Mouse (Mus musculus): Measurements from ENCODE around the gene Kif1c.

Kif1c gene

GRCm38 (mm10) chr11:70697376-70697775 lies 3.0 kb upstream of the Kif1c start:
- DNase-seq (ENCODE audit: low read depth, low spot score) = no peak

GRCm38 (mm10) chr11:70699051-70699450 lies 1.3 kb upstream of the Kif1c start:
- no peak for DNase-seq (ENCODE audit: low read depth, low spot score)

GRCm38 (mm10) chr11:70700613-70701012 lies 265 bp downstream of the Kif1c start:
- DNase-seq (ENCODE audit: low read depth, low spot score) = peak; percentile 92

- no peak for DNase-seq (ENCODE audit: low read depth, low spot score)
Measured at GRCm38 (mm10) chr11:70701221-70701955, 1.0 kb downstream of the Kif1c start.

GRCm38 (mm10) chr11:70701984-70702733 lies 1.8 kb downstream of the Kif1c start:
- DNase-seq (ENCODE audit: low read depth, low spot score) = no peak

GRCm38 (mm10) chr11:70702781-70703180 lies 2.4 kb downstream of the Kif1c start:
- peak; percentile 87 for DNase-seq (ENCODE audit: low read depth, low spot score)

- DNase-seq (ENCODE audit: low read depth, low spot score) = no peak
Measured at GRCm38 (mm10) chr11:70706127-70706526, 5.8 kb downstream of the Kif1c start.

GRCm38 (mm10) chr11:70711026-70711425 lies 10.7 kb downstream of the Kif1c start:
- DNase-seq (ENCODE audit: low read depth, low spot score) = no peak

GRCm38 (mm10) chr11:70713222-70713621 lies 12.9 kb downstream of the Kif1c start:
- DNase-seq (ENCODE audit: low read depth, low spot score) = no peak

GRCm38 (mm10) chr11:70715832-70716231 lies 15.5 kb downstream of the Kif1c start:
- no peak for DNase-seq (ENCODE audit: low read depth, low spot score)

GRCm38 (mm10) chr11:70718481-70718880 lies 18.1 kb downstream of the Kif1c start:
- DNase-seq (ENCODE audit: low read depth, low spot score) = no peak

GRCm38 (mm10) chr11:70720567-70720966 lies 20.2 kb downstream of the Kif1c start:
- no peak for DNase-seq (ENCODE audit: low read depth, low spot score)

GRCm38 (mm10) chr11:70721072-70721471 lies 20.7 kb downstream of the Kif1c start:
- no peak for DNase-seq (ENCODE audit: low read depth, low spot score)

GRCm38 (mm10) chr11:70724706-70725105 lies 24.4 kb downstream of the Kif1c start:
- no peak for DNase-seq (ENCODE audit: low read depth, low spot score)

- DNase-seq (ENCODE audit: low read depth, low spot score) = no peak
Measured at GRCm38 (mm10) chr11:70726585-70726984, 26.2 kb downstream of the Kif1c start.

GRCm38 (mm10) chr11:70727385-70727784 lies 27.0 kb downstream of the Kif1c start:
- DNase-seq (ENCODE audit: low read depth, low spot score) = no peak

GRCm38 (mm10) chr11:70730427-70731038 lies 30.2 kb downstream of the Kif1c start:
- no peak for DNase-seq (ENCODE audit: low read depth, low spot score)

- DNase-seq (ENCODE audit: low read depth, low spot score) = no peak
Measured at GRCm38 (mm10) chr11:70731178-70731577, 30.8 kb downstream of the Kif1c start.

GRCm38 (mm10) chr11:70733256-70733655 lies 32.9 kb downstream of the Kif1c start:
- DNase-seq (ENCODE audit: low read depth, low spot score) = no peak

- no peak for DNase-seq (ENCODE audit: low read depth, low spot score)
Measured at GRCm38 (mm10) chr11:70737749-70738148, 37.4 kb downstream of the Kif1c start.

- DNase-seq (ENCODE audit: low read depth, low spot score) = no peak
Measured at GRCm38 (mm10) chr11:70741603-70742002, 41.3 kb downstream of the Kif1c start.

- no peak for DNase-seq (ENCODE audit: low read depth, low spot score)
Measured at GRCm38 (mm10) chr11:70742117-70742516, 41.8 kb downstream of the Kif1c start.

Data from skeletal muscle tissue, adult 2 months (tissue).